Mouse (Mus musculus) layer of hippocampus, postnatal 25 days (tissue): ENCODE data around the gene Nde1. TPM values are rescaled to one million over a fixed set of nuclear protein-coding genes. Genes with fewer than 3 reads are reported as not detected.
A peak's percentile ranks its signal among the peaks of the same experiment; 100 is the strongest.

Experiments
- DNase-seq, 2 experiments: peaks; one replicate each; pipeline ENCODE4 v3.0.0; 2022; ENCODE audit warnings: mixed read lengths in 2 of 2, low spot score in 1 of 2; ENCODE audit errors: extremely low spot score in 1 of 2
- microRNA-seq, 2 experiments: library from miRNA; unstranded; fragments of <30 nt; microRNA quantifications; one replicate each; pipeline ENCODE4 v1.2.0; 2021
- total RNA-seq, 2 experiments: library from RNA; stranded (reverse); gene quantifications; 2 replicates each; pipeline ENCODE4 v1.2.3; 2021

The Nde1 gene
- total RNA-seq, 2 experiments from 2014 or later = 28.4 to 30.9 TPM

DNA sequence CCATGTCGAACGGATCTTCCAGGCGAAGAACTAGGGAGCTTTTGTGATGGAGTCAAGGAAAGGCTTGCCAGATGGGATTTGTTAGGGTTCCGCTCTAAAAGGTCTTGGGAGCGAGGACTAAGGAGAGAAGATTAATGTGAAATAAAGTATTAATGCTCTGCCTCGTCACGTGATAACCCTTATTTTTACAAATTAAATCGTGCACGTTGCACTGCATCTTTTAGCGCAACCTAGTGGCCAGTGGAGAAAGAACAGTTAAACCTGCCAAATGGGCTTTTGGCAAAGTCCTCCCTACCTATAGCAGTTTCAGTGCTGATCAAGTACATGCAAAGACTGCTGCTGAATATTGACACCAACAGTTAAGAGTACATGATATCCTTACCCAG is 3.3 kb upstream of the Nde1 start:
- peak in 1 of 2 experiments; percentile 64 for DNase-seq

GRCm38 (mm10) chr16:14160941-14161340 is 2.1 kb upstream of the Nde1 start:
- DNase-seq = no peak

DNA sequence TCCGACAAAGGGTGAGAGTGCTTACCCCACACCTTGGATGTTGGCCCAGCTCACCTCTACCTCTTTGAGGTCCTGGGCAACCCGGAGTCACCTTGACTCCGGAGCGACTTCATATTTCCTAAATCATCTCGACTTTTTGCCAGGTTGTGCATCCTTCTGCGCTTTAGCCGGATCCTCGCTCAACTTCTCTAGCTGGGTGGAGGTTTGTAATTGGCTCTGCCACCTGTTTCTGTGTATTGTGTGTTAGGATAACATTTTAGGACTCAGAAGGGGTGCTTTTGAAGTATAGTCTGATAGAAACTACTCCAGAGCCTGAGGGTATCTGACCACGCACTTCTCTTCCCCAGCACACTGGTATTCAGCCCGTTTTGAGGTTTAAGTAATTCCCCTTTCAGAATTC is 656 bp downstream of the Nde1 start:
- DNase-seq = no peak

DNA sequence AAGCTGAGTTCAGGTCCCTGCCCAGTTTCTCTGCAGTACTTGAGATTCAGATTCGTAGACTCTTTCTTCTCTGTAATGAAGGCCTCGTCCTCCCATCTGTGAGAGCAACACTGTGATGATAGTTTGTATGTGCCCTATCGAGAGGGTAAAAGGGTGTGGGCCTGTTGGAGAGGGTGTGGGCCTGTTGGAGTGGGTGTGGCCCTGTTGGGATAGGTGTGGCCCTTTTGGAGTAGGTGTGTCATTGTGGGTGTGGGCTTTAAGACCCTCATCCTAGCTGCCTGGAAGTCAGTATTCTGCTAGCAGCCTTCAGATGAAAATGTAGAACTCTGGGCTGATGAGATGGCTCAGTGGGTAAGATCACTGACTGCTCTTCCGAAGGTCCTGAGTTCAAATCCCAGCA is 3.4 kb downstream of the Nde1 start:
- DNase-seq = no peak

- DNase-seq = no peak
These were observed 6.6 kb downstream of the Nde1 start for GRCm38 (mm10) chr16:14169706-14170105.

GRCm38 (mm10) chr16:14178041-14178440 is 15.0 kb downstream of the Nde1 start:
- DNase-seq = no peak

- no peak for DNase-seq
These were observed 17.2 kb downstream of the Nde1 start for GRCm38 (mm10) chr16:14180163-14180733.

DNA sequence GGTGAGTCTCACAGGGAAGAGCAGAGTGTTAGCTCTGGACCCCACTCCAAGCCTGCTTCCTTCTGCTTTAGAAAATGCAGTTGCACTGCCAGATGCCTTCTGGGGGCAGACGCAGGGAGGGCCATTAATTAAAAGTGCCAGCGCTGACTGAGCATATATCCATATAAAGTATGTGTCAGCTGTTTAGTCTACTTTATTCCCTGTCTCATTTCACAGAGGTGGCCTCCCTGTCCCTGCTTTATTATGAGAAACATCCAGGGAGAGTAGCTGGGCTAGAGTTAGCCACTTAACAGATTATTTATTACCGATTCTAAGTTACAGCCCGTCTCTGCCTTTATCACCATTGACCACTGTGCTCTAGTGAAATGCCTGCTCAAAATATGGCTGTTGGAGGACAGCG is 19.3 kb downstream of the Nde1 start:
- DNase-seq = no peak

- no peak for DNase-seq
These were observed 20.8 kb downstream of the Nde1 start for GRCm38 (mm10) chr16:14183856-14184255.

GRCm38 (mm10) chr16:14185516-14185915 is 22.4 kb downstream of the Nde1 start:
- no peak for DNase-seq

- no peak for DNase-seq
These were observed 31.3 kb downstream of the Nde1 start for GRCm38 (mm10) chr16:14194164-14194950.

DNA sequence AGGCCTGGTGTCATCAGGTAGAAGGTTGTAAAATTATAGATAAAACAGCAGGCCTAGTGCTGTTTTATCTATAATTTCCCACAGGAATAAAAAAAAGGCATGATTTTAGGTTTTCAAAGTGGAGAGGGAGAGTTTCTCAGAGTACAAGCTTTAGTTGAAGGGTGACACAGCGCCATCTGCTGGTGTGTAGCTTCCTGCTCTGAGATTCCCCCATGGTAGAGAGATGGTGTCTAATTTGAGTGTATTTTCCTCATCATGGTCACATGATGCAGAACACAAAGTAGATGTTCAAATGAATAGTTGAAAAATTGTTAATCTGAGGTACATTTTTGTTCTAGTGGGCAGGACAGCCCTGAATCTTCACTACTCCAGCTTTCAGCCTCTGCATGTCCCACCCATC is 32.4 kb downstream of the Nde1 start:
- peak in 1 of 2 experiments; percentile 85 for DNase-seq

GRCm38 (mm10) chr16:14198798-14199197 is 35.7 kb downstream of the Nde1 start:
- no peak for DNase-seq

GRCm38 (mm10) chr16:14215156-14215555 is 52.1 kb downstream of the Nde1 start:
- DNase-seq = no peak

- DNase-seq = peak; percentile 67 to 83
These were observed 74.1 kb downstream of the Nde1 start for GRCm38 (mm10) chr16:14237100-14237723.

GRCm38 (mm10) chr16:14242059-14242458 is 79.0 kb downstream of the Nde1 start:
- DNase-seq = no peak

Small RNAs within 50 kb of the gene (microRNA-seq; reads per million reads assigned to microRNA genes)
- 0 reads per million in 2 experiments for gene Gm27671
- 1,917 to 2,329 reads per million in 2 experiments for gene Mir484

Other genes starting within 250 kb of the Nde1 start
- gene 2900011O08Rik, start 176.7 kb upstream of the Nde1 start, total RNA-seq = 100 to 1,000 TPM; 259 to 282 TPM
- 1 to 10 TPM in 1 of 2 experiments, under 1 TPM in 1; 0.98 to 1.5 TPM for gene Ifitm7, start 176.4 kb upstream of the Nde1 start, total RNA-seq
- 100 to 1,000 TPM; 112 to 117 TPM for gene Marf1, start 76 bp downstream of the Nde1 start, total RNA-seq
- gene Myh11, start 128.1 kb downstream of the Nde1 start, total RNA-seq = 1 to 10 TPM; 3.8 to 4.9 TPM
- gene Fopnl, start 154.1 kb downstream of the Nde1 start, total RNA-seq = 10 to 100 TPM; 50.3 to 54.7 TPM
- gene Abcc1, start 198.3 kb downstream of the Nde1 start, total RNA-seq = 10 to 100 TPM; 10.7 to 16.5 TPM